Mouse (Mus musculus) spleen, postnatal 4 days (tissue): ENCODE measurements at regions not wholly inside any gene's neighbourhood (a gene's known extent, or its start where the extent isn't known, plus 50 kb on each side); places are given as distances from the start of the nearest gene placed in this dataset.

Experiments
- DNase-seq, 2 experiments: peaks; one replicate each; pipeline ENCODE4 v3.0.0; 2022; ENCODE audit warnings: low spot score in 2 of 2

DNA sequence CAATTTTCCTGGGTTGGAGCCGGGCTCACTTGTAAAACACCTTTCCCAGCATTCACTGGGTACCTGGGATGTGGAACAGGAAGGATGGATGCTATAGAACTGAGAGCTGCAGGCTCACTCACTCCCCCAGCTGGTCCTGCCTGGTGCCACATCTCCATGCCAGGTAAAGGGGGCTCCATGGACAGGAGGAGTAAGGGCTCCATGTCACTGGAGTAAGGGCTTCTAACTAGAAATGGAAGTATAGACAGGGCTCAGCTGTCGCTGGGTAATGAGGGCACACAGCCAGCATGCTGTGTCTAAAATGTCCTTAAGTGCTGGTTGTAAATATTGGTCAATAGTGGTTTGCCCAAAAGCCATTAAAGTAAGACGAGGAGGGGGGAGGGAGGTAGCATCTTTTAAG lies 99.4 kb upstream of the Gpr12 start:
- no peak for DNase-seq

DNA sequence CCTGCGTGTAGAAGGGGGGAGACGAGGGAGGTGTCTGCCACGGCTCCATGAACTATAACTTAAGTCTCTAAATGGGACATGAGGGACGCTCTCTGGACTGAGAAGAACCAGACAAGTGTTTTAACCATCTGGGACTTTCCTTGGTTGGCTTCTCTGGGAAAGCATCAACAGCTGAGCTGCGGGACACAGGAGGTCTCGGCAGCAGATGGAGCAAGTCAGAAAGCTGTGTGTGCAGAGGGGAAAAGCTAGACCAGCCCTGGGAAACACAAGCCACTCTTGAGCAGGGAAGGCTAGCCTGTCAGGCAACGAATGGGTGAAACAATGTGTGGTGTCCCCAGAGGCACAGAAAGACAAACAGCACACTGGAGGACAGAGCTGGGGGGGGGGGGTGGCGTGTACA lies 98.5 kb upstream of the Gpr12 start:
- DNase-seq: no peak

DNA sequence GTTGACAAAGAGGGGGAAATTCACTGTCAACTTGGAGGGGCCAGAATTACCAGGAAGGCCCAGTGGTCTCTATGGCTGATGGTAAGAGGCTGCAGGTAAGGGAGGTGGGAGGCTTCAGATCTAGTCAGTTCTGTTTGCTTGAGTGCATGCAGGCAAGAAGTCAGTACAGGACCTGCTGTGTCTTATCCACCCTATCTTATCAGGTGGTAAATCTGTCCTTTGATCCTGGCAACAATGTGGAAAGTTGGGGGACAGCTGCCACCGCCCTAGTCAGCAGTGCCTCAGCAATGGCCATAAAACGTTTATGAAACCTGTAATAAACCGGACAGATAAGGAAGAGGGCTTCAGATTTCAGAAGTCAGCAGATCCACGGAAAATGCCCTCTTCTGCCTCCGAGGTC lies 97.9 kb upstream of the Gpr12 start:
- DNase-seq: no peak

DNA sequence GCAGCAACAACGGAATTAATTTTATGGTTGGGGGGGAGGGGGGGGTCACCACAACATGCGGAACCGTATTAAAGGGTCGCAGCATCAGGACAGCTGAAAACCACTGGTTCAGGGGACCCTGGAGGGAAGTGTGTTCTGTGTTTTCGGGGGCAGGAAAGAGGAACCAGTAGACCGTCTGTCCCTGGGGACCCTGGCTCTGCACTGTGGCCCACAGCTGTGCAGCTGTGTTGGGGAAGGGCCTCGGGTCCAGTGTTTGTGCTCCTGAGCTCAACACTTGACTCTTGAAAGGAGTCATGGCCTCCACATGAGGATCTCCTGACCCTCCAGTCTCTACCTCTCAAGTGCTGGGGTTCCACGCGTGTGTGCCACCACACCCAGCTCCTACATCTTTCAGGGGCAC lies 96.5 kb upstream of the Gpr12 start:
- DNase-seq: peak; percentile 78 to 89

DNA sequence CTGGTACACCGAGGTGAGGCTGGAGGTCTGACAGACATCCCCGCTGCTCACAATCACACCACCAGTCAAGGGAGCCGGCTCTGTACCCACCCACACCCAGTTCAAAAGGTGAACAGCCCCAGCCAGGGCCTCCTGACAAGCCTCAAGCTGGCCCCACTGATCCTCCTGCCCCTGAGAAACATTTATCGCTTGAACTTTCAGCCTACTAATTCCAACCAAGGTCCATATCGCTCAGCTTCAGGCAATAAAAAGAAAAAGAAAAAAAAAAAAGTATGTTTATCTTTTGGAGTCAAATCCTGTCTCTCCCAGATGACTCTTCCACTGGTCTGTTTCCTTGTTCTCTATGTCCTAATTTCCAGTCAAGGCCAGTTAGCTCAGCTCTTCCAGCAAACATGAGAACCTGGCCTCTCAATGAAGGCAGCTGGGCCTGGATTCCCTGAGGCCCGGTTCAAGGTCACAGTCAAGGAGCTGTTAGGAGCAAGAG lies 94.2 kb upstream of the Gpr12 start:
- peak in 1 of 2 experiments; percentile 50 for DNase-seq

DNA sequence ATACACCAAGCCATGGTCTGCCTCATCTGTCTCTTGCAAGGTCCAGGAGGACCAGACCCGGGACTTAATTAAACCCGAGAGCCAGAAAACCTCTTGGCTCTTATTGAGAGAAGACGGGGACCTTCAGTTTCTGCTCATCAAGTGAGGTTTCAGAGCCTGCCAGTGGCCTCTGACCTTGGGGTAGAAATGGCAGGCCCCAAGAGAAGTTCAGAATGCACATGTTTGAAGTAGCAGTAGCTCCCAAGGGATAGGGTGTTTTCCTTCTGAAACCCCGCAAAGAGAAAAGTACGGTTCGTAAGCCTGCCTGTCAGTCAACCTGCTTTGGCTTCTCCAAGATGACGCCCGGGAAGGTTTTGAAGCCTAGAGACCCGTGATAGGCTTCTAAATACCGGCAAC lies 93.7 kb upstream of the Gpr12 start:
- DNase-seq: no peak

DNA sequence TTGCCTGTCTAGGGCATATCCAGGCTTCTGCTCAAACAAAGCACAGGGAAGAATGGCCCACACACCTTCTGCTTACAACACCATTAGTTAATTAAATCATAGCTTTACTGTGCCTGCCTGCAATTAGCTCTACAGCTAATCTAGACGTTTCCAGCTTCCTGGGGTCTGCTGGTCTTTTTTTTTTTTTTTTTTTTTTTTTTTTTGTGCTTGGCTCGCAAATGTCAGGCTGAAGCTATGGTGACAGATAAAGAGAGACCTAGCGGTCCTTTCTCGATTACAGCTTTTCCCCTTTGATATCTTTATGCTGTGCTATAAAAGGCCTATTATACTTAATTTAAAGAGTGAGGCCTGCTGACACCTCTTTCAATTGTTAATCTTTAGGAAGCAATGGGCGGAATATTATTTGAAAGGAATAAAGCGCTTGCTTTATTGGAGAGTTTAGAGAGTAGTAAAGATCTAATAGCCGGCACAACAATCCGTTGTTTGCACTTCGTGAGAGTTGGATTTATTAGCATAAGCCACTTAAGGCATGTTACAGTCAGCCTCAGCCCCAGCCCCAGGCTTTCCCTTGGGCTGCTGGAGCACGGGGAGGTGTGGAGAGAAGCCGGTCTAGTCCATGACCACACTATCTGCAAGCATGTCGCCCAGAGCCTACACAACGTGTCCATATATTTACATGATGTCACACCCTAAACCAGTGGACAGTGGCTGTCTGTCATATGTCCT lies 93.2 kb upstream of the Gpr12 start:
- DNase-seq: no peak

DNA sequence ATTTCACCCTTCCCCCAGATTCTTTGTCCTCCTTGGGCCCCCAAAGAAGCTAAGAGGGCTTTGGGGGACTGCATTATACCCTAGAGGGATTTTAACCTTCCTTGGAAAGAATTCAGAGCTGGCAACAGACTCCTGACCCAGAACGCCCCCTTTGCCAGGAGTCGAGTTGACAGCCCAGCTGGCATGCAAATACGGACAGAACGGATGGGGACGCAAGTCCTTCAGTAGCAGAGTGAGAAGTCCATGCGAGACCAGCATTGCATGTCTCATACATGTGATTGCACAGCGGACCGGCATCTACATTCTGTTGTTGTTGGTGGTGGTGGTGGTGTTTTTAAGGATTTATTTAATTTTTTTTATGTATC lies 92.1 kb upstream of the Gpr12 start:
- no peak for DNase-seq

DNA sequence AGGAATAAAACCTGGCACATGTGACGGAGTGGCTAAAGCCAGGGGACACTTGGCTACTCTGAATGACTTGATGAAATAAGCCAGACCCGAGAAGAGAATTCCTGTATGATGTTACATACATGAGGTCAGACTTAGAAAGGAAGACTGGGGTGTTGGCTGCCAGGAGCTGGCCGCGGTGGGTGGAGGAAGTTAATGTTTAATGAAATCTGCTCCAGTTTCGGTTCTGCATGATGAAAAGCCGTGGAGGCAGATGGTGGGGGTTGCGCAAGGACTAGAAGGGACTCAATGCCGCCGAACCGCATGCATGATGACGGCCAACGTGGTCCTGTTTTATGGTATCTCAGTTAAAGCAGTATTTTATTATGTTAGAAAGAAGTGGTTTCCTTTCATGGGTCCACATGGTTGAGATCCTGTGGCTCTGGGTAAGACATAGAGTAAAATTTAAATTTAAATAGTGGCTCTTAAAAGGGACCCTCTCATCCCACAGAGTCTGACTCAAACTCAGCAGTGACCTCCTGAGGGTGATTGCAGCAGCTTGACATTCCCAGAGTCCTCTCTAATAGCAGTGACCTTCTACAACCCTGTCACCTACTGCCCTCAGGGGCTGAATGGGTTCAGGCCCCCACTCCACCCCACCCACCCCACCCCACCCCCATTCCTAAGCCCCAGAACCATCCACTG lies 91.6 kb upstream of the Gpr12 start:
- peak; percentile 57 to 74 for DNase-seq

DNA sequence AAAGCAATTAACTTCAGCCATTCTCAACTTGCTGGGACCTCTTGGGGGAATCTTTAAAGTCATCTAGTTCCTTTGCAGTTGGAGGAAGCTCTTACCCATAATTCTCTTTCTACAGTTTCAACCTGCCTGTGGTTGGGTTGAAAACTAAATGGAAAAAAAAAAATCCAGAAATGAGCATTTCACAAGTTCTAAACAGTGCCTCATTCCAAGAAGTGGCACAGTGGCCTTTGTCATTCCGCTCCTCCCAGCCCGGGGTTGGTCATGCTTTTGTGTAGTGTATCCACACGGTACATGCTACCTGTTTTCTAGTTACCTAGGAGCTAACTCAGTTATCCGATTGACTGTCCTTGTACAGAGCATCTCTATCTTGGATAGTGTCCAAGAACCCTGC lies 90.8 kb upstream of the Gpr12 start:
- no peak for DNase-seq

DNA sequence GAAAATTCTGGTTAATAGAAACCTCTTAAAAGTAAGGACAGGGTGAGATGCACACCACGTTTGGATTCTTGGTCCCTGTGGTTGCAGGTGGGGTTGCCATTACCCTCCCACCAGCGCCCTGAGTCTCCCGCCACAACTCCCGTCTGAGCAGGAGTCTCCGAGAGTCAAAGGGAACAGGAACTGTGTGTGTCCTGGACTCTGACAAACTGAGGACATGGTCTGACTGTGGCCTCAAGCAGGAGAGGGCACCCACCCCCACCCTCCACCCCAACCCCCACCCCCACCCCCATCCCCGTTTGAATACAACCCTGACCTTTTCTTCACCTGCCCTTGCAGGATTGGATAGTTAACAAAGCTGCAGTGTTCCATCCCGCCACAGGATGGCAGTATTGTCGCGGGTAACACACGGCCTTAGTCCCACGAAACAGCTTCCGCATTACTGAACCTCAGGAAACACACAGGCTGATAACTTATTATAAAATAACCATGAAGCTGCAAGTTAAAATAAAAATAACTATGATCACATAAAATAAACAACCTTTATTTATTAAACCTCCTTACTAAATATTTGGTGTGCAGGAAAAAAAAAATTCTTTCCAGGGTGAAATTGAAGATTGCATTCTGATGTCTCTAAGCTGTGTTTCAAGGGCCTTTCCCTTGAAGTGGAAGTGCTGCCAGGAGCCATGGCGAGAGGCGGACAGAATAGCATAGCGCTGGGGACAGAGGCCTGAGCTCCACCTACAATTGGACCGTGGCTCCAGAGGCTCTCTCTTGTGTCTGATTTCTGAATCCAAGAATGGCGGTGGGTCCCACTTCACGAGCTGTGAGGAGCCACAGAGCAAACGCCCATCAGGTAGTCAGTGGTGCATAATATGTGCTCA lies 90.2 kb upstream of the Gpr12 start:
- peak; percentile 78 to 89 for DNase-seq

DNA sequence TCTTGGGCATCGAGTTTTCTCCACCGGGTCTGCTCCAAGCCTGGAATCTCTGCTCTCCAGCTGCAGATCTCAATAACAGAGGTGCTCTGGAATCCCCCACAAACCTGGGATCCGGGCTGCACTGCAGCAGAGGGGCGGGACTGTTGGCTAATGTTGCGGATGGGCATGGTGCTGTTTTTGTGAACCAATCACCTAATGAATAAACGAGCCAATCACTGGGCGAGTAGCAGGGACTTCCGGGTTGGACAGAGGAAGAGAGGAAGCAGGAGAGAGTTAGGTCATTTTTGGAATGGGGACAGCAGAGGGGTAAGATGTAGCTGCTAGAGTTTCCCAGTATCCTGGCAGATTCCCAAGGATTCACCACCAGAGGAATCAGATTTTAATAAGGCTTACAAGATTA lies 76.7 kb upstream of the Gpr12 start:
- no peak for DNase-seq

DNA sequence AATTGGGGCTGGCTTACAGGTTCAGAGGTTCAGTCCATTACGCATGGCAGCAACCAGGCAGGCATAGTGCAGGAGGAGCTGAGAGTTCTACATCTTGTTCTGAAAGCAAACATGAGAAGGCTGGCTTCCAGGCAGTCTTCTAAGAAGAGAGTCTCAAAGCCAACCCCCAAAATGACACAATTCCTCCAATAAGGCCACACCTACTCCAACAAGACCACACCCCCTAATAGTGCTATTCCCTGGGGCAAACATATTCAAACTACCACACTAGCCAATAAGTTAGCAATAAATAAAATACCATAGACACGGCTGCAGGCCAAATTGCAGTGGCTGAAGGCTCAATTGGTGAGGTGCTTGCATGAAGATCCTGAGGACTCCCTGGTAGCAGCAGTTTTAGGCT lies 72.2 kb upstream of the Gpr12 start:
- no peak for DNase-seq

DNA sequence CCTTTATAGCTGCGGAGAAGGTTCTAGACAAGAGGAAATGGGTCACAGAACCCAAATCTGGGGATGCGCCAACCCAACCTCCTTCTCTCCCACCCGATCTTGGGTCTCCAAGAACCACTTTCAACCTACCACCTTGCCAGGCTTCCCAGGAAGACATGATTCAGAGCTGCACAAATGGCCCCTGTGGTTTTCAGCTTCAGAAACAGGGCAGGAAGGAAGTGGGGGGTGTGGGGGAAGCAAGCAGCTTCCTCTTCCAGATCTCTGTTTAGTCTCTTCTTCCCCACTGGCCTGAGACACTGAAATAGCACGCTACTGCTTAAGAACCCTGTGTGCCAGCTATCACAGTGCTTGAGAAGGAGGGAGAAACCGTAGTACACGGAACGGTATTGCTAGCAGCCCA lies 70.4 kb upstream of the Gpr12 start:
- peak in 1 of 2 experiments; percentile 24 for DNase-seq

DNA sequence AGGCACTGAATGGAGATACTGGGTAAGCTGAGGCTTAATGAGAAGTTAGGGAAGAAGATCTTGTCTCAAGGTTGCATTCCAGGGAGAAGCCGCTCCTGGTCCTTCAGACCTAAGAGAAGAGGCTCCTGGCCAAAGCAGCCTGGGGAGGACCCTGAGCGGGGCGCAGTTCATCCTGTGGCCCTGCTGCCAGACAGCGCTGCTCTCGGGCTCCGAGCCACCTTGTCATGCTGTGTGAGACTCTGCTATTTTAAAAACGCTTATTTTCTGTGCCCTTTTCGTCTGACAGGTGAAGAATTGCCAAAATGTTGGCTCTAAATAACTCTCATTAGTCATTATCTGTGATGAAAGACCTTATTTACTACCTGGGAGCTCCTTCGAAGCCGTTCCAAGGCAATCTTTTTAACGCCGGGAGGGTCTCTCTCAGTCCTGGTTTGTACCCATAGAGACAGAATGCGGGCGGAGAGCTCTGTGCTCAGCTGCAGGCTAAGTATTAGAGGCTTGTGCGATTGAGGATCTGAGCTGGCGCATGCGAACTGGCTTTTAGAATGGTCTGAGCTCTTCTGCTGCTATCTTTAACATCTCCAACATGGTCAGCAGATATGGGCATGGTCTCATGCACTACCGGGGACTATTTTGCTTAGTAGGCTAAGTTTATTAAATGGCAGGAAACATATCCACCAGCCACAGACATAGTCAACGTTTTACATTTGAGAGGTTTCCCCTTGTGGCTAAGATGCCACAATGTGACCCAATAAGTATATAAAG lies 68.8 kb upstream of the Gpr12 start:
- DNase-seq: no peak

DNA sequence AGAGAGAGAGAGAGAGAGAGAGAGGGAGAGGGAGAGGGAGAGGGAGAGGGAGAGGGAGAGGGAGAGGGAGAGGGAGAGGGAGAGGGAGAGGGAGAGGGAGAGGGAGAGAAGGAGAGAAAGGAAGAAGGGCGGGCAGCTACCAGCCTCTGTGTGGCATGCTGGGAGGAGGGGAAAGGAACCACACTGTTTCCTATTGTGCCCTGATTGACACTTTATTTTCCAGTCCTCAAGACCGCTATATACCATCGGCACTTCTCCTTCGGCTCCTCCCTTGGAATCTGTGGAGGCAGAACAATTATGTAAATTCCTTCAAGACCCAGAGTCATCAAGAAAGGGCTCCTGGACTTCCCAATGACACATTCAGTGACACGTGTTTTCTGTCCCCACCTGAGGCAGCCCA lies 67.8 kb upstream of the Gpr12 start:
- DNase-seq: no peak

DNA sequence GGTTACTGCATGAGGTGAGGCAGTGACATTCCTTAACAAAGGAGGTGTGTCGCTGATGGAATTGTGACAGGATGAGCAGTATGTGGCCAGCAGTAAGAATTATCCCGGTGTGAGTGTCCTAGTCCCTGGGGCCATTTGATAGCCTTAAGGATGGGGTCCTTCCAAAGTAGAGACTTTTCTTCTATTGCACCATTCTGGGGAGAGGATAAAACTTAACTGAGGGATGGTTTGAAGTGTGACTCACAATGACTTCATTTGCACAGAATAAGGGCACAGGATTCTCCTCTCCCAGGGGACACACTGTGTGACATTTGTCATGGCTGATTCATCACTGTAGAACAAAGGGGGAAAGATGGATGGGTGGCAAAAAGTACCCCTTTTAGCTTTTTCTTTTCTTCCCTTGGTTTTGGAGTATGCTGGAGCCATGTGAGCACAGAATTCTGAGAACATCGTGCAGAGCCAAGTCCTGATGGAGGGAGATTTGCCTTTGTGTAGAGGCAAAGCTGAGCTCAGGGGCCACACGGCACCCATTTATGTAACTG lies 63.6 kb upstream of the Gpr12 start:
- no peak for DNase-seq

DNA sequence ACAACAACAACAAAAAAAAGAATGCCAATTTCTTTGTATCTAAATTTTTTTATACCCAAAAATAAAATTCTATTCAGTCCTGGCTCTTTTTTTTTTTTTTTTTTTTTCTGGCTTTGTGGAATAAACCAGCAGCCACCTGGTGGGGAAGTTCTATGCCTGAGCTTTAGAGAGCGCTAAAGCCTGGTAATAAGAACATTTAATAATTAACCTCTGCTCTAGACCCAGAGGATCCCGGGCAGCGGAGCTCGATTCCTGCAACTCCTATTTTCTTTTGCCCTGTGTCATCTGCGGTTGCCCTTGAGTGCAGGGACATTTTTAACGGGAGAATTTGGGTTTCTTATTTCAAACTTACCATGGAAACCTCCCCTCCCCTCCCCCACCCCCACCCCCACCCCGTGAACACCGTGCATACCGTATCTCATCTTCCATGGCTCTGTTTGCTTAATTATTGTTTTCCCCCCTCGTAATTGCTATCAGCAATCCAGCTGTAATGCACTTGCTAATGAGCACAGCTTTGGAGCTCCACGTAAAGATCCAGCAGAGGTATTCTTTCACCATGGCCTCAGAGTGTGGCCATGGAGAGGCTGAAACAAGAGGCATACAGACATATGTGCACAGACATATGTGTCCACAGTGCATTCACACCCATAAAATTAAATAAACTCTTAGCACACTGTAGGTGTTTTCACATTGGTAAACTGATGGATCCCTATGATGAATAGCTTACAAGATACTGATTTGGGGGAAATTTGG lies 62.8 kb upstream of the Gpr12 start:
- DNase-seq: no peak

DNA sequence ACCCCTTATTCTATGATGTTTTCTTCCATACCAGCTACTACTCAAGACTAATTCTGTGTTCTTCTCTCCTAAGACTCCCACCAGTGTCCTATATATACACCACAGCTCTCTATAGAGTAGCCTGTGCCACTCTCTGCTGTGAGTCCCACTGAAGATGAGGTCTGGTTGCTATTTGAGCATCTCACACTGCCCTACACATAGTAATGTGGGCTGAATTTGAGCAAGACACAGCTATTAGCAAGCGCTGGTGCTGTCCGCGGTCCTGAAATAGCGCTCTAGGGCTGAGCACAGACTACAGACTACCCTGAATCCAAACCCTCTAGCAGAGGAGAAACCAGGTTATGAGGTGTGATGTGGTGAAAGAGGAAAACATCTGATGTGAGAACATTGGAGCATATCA lies 59.5 kb upstream of the Gpr12 start:
- peak; percentile 32 to 77 for DNase-seq

DNA sequence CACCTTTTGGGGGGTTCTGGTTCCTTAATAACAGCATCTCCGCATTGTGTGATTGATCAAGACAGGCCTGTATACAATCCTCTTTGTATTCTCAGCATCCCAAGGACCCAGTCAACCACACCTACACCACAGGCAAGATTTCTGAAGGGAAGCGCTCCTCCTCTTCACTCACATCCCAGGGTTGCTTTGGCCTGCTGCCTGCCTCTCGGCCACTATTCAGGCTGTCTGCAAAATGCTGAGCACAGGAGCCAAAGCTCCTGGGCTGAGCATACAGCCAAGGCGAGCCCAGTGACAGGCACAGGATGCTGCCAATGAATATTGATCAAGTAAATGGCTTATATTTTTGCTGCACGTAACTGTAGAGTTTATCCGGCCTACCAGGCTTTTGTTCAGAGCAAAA lies 56.9 kb upstream of the Gpr12 start:
- DNase-seq: no peak

DNA sequence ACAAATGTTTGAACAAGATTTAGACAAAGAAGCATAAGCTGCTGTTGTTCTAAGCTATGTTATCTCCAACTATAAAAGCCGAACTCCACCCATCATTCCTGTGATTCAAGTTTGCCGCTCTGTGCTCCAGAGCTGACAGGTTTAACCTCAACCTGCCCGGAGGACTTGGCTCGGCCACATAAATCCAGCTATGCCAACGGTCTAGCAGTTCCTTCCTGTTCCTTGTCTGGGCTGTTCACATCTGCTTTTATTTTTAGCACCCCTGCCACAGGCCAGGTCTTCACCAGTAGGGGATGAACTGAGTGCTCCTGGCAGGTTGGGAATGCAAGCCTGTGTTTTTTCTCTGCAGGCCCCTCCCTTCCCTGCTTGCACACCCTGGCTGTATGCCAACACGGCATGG lies 51.8 kb upstream of the Gpr12 start:
- no peak for DNase-seq
